Mouse (Mus musculus) lung, postnatal 14 days (tissue): Measurements from ENCODE around the gene Zfp146.
"Not testable (repeated sequence)": the region's sequence is repeated elsewhere in the genome, so short reads cannot be mapped to it uniquely, and the experiment has no call there.

Experiments
- DNase-seq: peaks from one replicate; pipeline ENCODE4 v3.0.0; 2021

Gene Zfp146

DNA sequence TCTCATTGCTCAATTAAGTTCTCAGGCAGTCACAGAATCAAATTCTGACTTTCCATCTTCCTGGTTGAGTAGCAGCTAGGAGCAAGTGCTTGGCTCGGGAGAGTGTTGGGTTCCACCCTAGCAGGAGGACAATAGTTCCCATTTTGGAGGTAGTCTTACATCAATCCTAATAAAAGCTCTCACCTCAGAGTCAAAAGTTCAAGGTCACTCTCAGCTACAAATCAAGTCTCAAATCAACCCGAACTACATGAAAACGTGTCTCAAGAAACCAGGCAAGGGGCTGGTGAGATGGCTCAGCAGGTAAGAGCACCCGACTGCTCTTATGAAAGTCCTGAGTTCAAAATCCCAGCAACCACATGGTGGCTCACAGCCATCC, 19.6 kb upstream of the Zfp146 start:
- DNase-seq: no peak

DNA sequence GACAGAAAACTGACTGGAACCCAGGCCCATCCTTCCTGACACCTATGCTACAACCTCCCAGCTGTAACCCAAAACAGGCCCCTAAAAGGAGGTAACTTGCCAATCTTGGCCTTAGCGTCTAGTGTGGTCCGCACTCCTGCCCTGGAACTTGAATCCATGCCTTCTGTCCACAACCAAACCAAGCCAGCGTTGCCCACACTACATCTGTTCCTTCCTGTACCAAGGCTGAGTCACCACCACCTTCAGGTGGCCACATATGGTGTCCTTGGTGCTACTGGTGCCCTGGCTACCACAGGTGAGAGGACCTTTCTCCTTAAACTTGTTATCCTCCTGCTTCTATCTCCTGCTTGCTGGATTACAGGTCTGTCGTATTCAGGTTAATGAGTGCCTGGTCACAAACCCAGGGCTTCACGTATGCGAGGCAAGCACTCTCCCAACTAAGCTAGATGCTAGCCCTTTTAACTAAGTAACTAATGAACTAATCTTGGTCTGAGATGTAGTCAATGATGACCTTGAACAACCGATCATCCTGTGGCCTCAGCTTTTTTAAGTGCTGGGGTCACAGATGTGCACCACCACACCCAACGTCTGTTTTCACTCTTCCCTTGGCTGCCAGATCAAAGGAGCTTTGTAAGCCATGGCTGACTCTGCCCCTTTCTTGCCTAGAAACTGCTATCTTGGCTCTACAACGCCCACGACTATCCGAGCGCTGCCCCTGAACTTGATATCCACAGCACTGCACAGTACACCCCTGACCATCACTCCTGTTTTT, 19.0 kb upstream of the Zfp146 start:
- DNase-seq: no peak

DNA sequence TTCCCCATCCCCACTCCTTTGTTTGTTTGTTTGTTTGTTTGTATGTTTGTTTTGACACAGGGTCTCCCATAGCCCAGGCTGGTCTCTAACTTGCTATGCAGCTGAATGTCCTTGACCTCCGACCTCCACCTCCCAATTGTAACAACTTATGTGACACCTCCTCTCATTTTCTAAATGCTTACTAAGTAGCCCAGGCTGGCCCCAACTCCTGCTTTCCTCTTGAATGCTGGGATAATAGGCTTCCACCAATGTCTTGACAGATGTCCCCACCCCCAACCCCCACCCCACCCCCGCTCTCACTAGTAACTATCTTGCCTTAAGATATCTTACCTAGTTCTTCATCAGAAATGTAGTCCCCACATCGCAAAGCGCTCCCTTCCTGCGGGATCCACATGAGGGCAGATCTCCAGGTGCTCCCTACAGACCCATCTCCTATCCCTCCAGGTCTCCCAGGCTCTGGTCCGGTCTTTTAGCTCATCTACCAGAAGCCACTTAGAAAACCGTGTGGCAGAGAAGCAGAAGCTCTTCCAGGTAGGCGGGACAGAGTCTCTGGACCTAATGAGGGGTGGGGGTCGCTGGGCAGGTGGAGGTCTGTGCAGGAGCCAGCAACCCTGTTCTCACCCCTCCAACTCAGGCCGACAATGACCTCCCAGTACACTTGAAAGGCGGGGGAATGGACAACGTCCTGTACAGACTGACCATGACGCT, 15.2 kb upstream of the Zfp146 start:
- DNase-seq: no peak

- peak; percentile 93 for DNase-seq
Observed at GRCm38 (mm10) chr7:30183879-30184289, 14.3 kb upstream of the Zfp146 start, which contains the start of gene Cox7a1. TSS of gene Cox7a1 (plus strand) at chr7:30184144.

GRCm38 (mm10) chr7:30183189-30183588, 13.6 kb upstream of the Zfp146 start:
- not testable (repeated sequence) for DNase-seq

DNA sequence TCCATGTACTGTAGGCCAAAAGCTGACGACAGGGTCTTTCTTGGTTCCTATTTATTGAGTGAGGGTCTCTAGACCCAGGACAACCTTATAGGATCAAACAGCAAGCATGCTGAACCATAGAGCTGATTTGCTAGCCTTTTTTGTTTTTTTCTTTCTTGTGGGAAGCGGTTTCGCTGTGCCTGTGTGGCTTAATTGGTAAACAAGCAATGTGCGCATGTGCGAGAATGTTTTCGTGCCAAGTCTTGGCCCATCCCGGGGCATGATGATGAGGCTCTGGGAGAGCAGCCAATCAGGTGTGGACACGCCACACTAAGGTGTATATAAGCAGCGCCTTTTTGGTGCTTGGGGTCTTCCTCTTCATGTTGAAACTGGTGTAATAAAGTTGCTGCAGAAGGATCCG, 12.4 kb upstream of the Zfp146 start:
- not testable (repeated sequence) for DNase-seq

DNA sequence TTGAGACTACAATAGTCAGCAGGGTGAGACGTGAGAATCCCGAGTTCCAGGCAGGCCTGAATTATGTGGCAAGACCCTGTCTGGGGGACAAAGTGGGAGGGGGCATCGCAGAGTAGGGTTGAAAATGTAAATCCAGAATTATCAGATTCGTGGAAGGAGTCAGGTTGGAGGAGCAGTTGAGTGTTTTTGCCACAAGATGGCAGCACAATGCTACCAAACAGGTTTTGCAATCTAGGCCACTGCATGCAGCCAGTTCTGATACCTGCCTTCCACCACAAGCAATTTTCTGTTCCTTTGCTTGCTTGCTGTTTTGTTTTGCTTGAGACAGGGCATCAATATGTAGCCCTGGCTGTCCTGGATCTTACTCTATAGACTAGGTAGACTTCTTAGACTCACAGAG, 11.8 kb upstream of the Zfp146 start:
- peak; percentile 80 for DNase-seq

DNA sequence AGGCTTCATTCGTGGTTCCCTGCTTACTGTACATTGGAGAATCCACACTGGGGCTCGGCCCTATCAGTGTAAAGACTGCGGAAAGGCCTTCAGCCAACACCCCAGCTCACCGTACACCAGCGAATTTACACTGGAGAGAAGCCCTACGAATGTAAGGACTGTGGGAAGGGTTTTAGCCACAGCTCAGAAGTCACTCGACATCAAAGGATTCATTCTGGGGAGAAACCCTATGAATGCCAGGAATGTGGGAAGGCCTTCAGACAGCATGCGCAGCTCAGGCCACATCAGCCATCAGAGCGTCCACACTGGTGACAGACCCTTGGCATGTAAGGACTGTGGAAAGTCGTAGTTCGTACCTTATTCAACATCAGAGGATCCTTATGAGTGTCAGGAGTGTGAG, 8.7 kb upstream of the Zfp146 start:
- no peak for DNase-seq

DNA sequence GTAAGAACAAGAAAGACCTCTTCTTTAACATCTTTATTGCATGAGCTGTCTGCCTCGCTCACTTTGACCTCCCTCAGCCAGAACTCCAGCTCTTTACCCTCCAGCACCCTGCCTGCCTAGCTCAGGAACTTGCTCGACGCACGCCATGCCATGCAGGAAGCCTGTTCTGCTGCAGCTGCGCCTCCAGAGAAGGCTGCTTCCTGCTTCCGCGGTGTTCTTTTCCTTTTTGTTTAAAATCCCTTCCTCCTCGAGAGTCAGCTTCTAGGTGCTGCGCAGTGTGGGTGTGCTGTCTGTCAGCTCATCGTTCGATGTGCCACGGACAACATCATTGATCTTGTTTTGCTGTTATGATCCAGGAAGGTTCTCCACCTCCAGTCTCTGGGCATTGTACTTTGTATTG, 6.9 kb upstream of the Zfp146 start:
- DNase-seq: no peak

GRCm38 (mm10) chr7:30170283-30170951, 867 bp upstream of the Zfp146 start:
- DNase-seq: no peak

DNA sequence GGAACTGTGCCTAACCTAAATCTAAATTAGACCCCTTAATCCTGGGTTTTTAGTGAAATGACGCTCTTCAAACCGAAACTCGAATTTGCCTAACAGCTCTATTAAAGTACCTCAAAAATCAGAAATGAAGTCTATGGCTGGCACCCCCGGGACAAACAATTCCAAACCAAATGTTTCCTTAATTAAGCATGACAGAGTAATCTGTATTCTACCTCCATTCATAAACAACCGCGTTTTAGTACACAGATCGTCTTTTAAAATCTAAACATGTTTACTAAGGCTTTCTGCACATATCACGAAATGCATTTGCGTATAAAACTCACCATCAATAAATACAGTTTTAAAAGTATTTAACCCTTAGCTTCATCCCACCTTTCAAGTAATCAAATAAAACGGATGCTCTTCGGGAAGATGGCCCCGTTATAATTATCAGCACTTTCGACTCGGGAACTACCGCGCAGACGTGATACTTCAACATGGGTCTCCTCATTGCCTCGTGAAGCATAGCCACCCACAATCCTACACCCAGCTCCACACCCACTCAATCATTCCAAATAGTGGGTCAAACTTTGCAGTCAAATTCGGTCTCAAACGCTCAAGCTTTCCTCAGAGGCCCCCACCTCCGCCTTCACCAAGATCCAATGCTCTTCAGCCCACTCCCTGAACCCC, 502 bp downstream of the Zfp146 start:
- DNase-seq: no peak

GRCm38 (mm10) chr7:30164745-30165144, 4.8 kb downstream of the Zfp146 start:
- no peak for DNase-seq

- DNase-seq: no peak
Observed at GRCm38 (mm10) chr7:30163113-30163512, 6.4 kb downstream of the Zfp146 start.

- no peak for DNase-seq
Observed at GRCm38 (mm10) chr7:30155507-30155906, 14.0 kb downstream of the Zfp146 start.

GRCm38 (mm10) chr7:30154040-30154439, 15.5 kb downstream of the Zfp146 start:
- DNase-seq: no peak

DNA sequence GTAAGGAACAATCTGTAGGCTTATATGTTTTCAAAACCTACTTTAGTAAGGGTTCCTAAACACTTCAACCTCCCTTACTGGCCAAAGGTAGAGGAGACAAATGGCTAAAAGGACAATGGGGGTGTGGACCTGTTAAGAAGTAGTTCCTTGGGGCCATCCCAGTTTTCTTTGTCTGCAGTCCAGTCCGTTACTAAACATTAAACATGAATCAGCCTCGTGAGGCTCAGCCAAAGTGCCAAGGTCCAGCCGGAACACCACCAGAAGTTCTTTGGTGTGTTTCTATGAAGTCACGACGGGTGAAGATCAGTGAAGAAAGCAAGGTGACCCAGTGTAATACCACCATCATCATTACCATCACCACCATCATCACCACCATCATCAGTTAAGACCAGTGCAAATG, 22.5 kb downstream of the Zfp146 start:
- DNase-seq: no peak

- DNase-seq: peak; percentile 53
Observed at GRCm38 (mm10) chr7:30143555-30144209, 25.9 kb downstream of the Zfp146 start.

DNA sequence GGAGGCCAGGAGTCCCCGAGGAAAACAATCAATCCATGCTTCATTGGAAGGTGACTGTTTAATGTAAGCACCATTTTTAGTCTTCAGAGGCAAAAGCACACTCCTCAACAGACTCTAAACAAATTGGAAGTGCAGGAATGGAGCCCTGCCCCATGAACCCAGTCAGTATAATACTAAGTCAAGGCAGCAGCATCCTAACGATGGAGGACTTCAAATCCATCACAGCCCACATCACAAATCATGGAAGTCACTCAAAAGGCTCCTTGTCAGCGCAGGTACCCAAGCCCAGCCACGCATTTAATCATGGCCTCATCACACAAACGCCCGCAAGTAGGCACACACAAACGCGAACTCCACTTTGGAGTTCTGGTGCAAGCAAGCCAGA, 26.4 kb downstream of the Zfp146 start:
- DNase-seq: no peak

GRCm38 (mm10) chr7:30136826-30137225, 32.7 kb downstream of the Zfp146 start:
- no peak for DNase-seq

DNA sequence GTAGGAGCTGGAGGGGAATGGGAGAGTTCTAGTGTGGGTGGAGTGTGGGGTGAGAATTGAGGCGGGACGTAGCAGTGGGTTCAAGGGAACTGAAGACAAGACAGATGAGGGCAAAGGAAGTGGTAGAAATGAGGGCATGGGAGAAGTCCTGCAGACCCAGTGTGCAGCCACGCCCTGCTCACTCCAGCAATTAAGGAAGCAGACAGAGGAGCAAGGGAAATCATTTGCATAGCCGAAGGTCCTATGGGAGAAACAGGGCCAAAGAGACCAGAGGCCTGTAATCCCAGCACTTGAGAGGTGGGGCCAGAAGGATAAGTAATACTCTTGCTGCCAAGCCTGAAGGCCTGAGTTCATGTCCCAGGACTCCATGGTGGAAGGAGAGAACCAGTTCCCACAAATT, 37.2 kb downstream of the Zfp146 start:
- no peak for DNase-seq

GRCm38 (mm10) chr7:30129900-30130299, 39.6 kb downstream of the Zfp146 start:
- DNase-seq: no peak

DNA sequence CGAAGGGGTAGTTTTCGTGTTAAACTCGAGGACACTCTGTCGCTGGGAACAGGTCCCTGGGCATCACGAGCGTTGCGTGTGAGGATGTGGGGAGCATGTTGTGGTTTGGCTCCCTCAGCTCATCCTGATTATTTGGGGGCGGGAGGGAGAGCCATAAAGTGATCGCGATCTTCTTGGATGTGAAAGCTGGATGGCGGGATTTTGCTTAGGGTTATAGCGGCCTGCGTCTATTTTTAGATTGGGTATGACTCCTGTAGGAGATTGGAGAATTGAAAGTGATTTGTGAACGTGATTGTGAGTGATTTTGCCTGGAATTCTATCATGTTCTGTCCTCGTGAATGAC, 47.4 kb downstream of the Zfp146 start:
- DNase-seq: no peak
